Mouse (Mus musculus) bone marrow macrophage, adult 2 months (primary cell): ENCODE measurements at regions not wholly inside any gene's neighbourhood (a gene's known extent, or its start where the extent isn't known, plus 50 kb on each side); places are given as distances from the start of the nearest gene placed in this dataset.

Experiments used
- H3K27ac ChIP-seq: 2 replicates; pipeline ENCODE4 v1.5.1; 2012; ENCODE audit warnings: low read depth, low read length; ENCODE audit not compliant: insufficient read depth
- H3K4me1 ChIP-seq: 2 replicates; pipeline ENCODE4 v1.6.1; 2012; ENCODE audit warnings: low read length; ENCODE audit not compliant: control insufficient read depth, insufficient read depth
- H3K4me3 ChIP-seq: 2 replicates; pipeline ENCODE4 v1.5.1; 2012; ENCODE audit warnings: mild to moderate bottlenecking, low read length, moderate library complexity; ENCODE audit not compliant: insufficient read depth
- CTCF ChIP-seq: IDR thresholded peaks from 2 replicates; pipeline ENCODE4 v1.5.1; 2012; ENCODE audit warnings: low read depth, mild to moderate bottlenecking, low read length, moderate library complexity
- POLR2A ChIP-seq: IDR thresholded peaks from 2 replicates; pipeline ENCODE4 v1.6.1; 2012; ENCODE audit warnings: mild to moderate bottlenecking, low read depth, low read length, borderline replicate concordance

GRCm38 (mm10) chr9:100366816-100367215 is 119.8 kb downstream of the Il20rb start:
- Histone ChIP-seq H3K27ac (no peak overlapping the region), H3K4me3 (no peak overlapping the region), H3K4me1 (no peaks in the 10 kb centered on the region)
- TF ChIP-seq POLR2A = no peak

GRCm38 (mm10) chr9:100359934-100360716 is 126.5 kb downstream of the Il20rb start:
- no peak overlapping the region for H3K4me3 ChIP-seq
- TF ChIP-seq POLR2A = no peak
- peak; percentile 11; the same call in 1 of the 2 replicates for TF ChIP-seq CTCF
- no peaks in the 10 kb centered on the region for H3K4me1 ChIP-seq
- H3K27ac ChIP-seq = no peak overlapping the region

GRCm38 (mm10) chr9:100357553-100357952 is 129.0 kb downstream of the Il20rb start:
- no peak for TF ChIP-seq CTCF
- TF ChIP-seq POLR2A = no peak
- Histone ChIP-seq H3K4me1 (no peaks in the 10 kb centered on the region), H3K27ac (no peak overlapping the region), H3K4me3 (no peak overlapping the region)

GRCm38 (mm10) chr9:100340796-100341195 is 145.8 kb downstream of the Il20rb start:
- Histone ChIP-seq H3K4me1 (no peaks in the 10 kb centered on the region), H3K4me3 (no peak overlapping the region), H3K27ac (no peak overlapping the region)
- TF ChIP-seq POLR2A (no peak), CTCF (no peak)

GRCm38 (mm10) chr9:100307765-100308164 is 178.8 kb downstream of the Il20rb start:
- no peaks in the 10 kb centered on the region for H3K4me1 ChIP-seq
- TF ChIP-seq POLR2A = no peak
- TF ChIP-seq CTCF = no peak
- no peak overlapping the region for H3K4me3 ChIP-seq
- no peak overlapping the region for H3K27ac ChIP-seq

GRCm38 (mm10) chr9:100307364-100307763 is 179.2 kb downstream of the Il20rb start:
- no peak for TF ChIP-seq CTCF
- no peak for TF ChIP-seq POLR2A
- H3K4me3 ChIP-seq = no peak overlapping the region
- H3K27ac ChIP-seq = no peak overlapping the region
- H3K4me1 ChIP-seq = no peaks in the 10 kb centered on the region

- TF ChIP-seq POLR2A (no peak), CTCF (no peak)
- Histone ChIP-seq H3K4me3 (no peak overlapping the region), H3K4me1 (no peaks in the 10 kb centered on the region), H3K27ac (no peak overlapping the region)
These were observed 182.8 kb downstream of the Il20rb start for GRCm38 (mm10) chr9:100303762-100304161.

GRCm38 (mm10) chr9:100301613-100302012 is 185.0 kb downstream of the Il20rb start:
- TF ChIP-seq POLR2A (no peak), CTCF (peak; percentile 47; the same call in 1 of the 2 replicates)
- Histone ChIP-seq H3K27ac (no peak overlapping the region), H3K4me1 (no peaks in the 10 kb centered on the region), H3K4me3 (no peak overlapping the region)

GRCm38 (mm10) chr9:100277361-100277760 is 209.2 kb downstream of the Il20rb start:
- H3K4me3 ChIP-seq = no peak overlapping the region
- H3K27ac ChIP-seq = no peak overlapping the region
- no peak for TF ChIP-seq CTCF
- no peak for TF ChIP-seq POLR2A
- no peaks in the 10 kb centered on the region for H3K4me1 ChIP-seq

GRCm38 (mm10) chr9:100266528-100267387 is 219.8 kb downstream of the Il20rb start:
- H3K4me1 ChIP-seq = no peaks in the 10 kb centered on the region
- no peak overlapping the region for H3K27ac ChIP-seq
- TF ChIP-seq POLR2A (no peak), CTCF (no peak)
- H3K4me3 ChIP-seq = no peak overlapping the region
